Mouse (Mus musculus) liver, embryonic 14.5 days (tissue): ENCODE data around the gene Rsph1.

Source experiments
- CTCF ChIP-seq: IDR thresholded peaks from 2 replicates; pipeline ENCODE4 v1.5.1; 2016; ENCODE audit warnings: antibody characterized with exemption, low read depth, control low read depth
- EP300 ChIP-seq: IDR thresholded peaks from 2 replicates; pipeline ENCODE4 v1.6.1; 2016; ENCODE audit warnings: antibody characterized with exemption, low read depth

DNA sequence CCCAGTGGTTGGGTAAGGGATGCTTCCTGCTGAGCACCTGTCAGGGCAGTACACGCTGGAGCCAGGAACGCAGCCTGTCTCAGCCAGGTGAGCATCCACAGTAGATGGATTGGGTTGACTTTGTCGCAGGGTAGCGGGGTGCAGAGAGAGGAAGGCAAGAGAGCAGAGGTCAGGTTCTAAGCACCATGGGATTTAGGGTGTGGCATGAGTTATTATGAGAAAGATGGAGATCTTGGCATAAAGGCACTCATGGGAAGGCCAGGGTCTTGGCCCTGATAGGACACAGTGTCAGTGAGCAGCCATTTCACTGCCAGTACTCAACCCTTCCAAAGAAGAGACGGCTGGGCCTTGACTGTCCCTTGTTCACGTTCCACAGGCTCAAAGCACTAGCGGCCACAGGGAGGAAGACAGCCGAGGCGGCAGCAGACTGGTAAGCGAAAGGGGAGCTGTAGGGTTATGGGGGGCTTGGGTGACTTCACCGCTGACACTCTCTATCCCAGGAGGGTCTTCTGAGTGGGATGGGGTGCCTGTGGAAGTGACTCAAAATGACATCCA is 67.7 kb downstream of the Rsph1 start:
- no peak for TF ChIP-seq CTCF
- TF ChIP-seq EP300 = no peak
